Mouse (Mus musculus) C2C12 (cell line): ENCODE data around the gene Socs1.

Experiments
- CEBPB ChIP-seq: IDR thresholded peaks from one replicate; pipeline ENCODE4 v1.6.1; 2011; ENCODE audit warnings: low read depth, mild to moderate bottlenecking, control low read depth, moderate library complexity
- CTCF ChIP-seq: IDR thresholded peaks from one replicate; pipeline ENCODE4 v1.5.1; 2011; ENCODE audit not compliant: control insufficient read depth, insufficient read depth, insufficient read length
- FOSL1 ChIP-seq: IDR thresholded peaks from one replicate; pipeline ENCODE4 v1.8.0; 2011; ENCODE audit warnings: mild to moderate bottlenecking, low read length; ENCODE audit not compliant: poor library complexity, insufficient read depth, severe bottlenecking
- MAX ChIP-seq: IDR thresholded peaks from one replicate; pipeline ENCODE4 v1.6.1; 2011; ENCODE audit warnings: mild to moderate bottlenecking, control low read depth
- USF1 ChIP-seq: IDR thresholded peaks from one replicate; pipeline ENCODE4 v1.6.1; 2011; ENCODE audit warnings: low read depth, mild to moderate bottlenecking, control low read depth, moderate library complexity

DNA sequence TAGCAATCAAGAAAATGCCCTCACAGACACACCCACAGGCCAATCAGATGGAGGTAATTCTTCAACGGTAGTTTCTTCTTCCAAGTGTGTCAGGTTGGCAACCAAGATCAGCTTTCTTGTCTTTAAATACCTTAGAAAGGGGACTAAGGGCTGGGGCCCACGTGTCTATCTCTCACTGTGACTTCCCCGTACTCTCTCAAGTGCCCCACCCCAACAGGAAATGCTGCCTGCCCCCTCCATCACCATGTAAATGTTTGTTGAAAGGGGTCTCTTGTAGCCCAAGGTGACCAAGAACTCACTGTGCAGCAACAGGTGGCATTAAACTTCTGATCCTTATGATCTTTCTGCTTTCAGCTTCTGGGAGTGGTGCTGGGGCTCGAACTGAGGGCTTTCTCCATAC, 28.4 kb upstream of the Socs1 start:
- TF ChIP-seq CTCF, result no peak
- no peak for TF ChIP-seq MAX
- no peak for TF ChIP-seq USF1
- TF ChIP-seq CEBPB, result no peak
- TF ChIP-seq FOSL1, result no peak
